Mouse (Mus musculus) liver, postnatal 0 days (tissue): ENCODE data around the gene Ifi27l2a.

Experiments used
- CTCF ChIP-seq: sonication (generic); IDR thresholded peaks from 2 replicates; pipeline ENCODE4 v1.5.1; 2016; ENCODE audit warnings: antibody characterized with exemption, low read depth
- EP300 ChIP-seq: IDR thresholded peaks from 2 replicates; pipeline ENCODE4 v1.6.1; 2016; ENCODE audit warnings: antibody characterized with exemption, low read depth, mild to moderate bottlenecking

DNA sequence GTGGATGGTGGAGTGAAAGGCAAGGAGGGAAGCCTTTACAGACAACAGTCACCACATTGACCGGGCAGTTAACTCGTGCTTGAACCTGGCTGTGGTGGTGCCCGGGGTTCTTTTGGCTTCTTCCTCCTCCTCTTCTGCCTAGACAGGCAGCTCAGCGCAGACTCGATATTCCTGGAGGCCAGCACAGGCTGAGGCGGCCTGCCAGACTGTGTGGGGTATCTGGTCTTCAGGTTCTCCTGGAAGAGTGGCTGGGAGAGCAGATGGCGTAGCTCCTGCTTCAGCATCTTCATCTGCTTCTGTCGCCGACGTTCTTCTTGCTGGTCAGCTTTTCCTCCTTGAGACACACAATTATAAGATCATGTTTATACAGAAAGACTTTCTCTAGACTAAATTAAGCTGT, 35.3 kb downstream of the Ifi27l2a start:
- TF ChIP-seq CTCF: no peak
- TF ChIP-seq EP300: no peak
